Mouse (Mus musculus) v-Abl transformed pro-B cells (cell line): ENCODE results near the gene Tnik.

Experiments
- in situ Hi-C, 2 experiments: fragments of 400-800 bp; cut with MboI; formaldehyde crosslinking; loops; one replicate each; pipeline ENCODE4 v1.15.1; 2025; ENCODE audit not compliant: unreplicated experiment in 2 of 2

Tnik gene

DNA sequence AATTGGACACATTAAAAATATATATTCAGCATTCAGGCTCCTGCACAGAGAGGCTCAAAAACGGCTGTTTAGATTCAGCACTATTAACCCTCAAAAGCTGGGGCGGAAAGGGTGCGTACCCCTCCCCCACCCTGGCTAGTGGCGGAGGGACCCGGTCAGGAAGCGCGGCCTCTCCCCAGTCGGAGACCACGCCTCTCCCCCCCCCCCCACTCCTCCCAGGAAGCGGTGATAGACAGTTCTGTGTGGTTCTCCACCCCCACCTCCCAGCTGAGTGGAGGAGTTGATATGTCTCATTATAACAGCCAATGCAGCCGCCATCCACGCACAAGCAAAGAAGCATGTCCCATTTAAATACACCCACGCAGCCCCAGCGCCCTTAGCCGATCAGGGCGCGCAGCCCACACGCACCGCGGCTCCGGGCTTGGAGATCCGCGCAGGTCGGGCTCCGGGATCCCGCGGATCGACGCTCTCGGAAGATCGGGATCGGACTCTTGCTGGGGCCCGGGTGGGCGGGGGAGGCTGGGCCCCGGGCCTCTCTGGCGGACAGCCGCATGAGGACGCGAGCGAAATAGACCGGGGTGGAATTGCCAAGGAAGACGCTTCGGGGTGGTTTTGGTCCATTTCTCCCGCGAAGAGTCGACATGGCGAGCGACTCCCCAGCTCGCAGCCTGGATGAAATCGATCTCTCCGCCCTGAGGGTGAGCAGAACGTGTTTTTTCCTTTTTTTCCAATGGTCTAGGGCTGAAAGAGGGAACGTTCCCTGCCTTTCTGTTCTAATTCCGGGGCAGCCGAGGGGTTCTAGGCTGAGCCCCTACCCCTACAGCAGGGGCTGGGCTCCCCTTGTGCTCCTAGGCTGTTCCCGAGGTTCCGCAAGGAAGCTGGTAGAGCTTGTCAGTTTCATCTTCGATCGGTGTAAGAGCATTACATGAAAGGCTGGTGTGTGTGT is at the start of gene Tnik:
Tnik (plus strand) TSS at position 213 of the 946 bp plus-strand sequence.
- in situ Hi-C loops: no loop called here

DNA sequence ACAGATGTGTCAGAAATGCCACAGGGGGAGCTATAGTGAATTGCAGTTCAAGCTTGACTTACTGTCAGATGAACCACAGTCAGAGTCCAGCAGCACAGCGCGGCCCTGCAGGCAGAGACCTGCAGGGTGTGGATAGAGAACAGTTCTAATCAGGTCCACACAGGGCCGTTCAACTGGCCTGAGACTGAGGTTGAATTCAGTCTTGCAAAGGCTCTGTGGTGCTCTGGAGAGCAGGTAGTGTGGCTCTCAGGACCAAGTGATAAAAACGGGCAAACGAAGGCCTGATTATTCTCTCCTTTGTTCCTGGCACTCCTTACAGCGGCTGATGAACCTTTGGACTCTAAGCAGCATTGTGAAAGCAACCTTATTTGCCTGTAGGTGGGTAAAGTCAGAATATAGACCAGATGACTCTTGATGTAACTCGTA is 48.1 kb upstream of the Tnik start:
- in situ Hi-C loops: no loop called here

DNA sequence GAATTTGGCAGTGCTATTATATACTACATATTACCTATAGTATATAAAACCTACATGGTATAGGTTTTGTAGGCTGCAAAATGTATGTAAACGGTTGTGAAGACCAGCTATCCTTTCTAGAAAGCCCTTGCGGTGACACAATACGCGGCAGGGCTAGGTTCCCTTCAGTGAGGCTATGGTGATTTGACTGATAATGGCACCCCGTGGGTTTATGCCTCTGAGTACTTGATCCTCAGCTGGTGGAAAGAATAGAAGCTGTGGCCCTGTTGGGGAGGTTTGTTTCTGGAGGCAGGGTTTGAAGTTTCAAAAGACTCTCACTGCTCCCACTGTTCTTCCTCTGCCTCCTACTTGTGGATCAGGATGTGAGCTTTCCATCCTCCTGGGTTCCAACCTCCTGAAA is 46.0 kb upstream of the Tnik start:
- in situ Hi-C loops: no loop called here

DNA sequence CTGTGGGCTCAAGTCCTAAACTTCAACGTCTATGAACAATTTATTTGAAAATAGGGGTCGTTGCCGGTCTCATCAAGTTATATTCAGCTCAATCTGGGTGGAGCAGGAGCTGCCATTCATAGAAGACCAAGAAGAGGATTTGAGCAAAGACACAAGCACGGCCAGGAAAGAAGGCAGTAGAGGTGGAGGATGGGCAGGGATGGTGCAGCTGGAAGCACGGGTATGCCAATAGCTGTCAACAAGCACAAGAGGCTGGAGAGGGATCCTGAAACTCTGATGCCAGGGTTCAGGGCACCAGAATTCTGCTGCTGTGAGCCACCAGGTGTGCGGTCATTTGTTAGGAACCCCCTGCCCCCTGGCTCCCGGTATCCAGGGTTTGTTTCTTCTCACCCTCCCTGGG is 43.5 kb upstream of the Tnik start:
- in situ Hi-C loops: no loop called here

DNA sequence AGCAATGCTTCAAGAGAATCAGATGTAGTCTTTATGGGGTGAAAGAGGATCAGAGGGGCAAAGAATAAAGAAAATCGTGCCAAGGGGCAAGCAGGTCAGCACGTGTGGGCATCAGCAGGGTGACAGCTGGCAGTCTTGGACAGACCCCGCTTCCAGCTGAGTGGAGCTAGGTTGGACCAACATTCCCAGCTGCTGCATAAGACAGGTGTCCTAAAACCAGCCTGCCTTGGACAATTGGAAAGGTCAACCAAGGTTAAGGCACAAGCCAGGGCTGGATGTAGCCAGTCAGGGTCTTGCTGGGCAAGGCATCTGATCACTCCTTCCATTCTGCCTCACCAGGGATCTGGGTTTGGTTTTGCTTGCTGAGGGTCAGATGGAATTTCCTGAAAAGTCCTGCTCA is 43.0 kb upstream of the Tnik start:
- in situ Hi-C loops: no loop called here

DNA sequence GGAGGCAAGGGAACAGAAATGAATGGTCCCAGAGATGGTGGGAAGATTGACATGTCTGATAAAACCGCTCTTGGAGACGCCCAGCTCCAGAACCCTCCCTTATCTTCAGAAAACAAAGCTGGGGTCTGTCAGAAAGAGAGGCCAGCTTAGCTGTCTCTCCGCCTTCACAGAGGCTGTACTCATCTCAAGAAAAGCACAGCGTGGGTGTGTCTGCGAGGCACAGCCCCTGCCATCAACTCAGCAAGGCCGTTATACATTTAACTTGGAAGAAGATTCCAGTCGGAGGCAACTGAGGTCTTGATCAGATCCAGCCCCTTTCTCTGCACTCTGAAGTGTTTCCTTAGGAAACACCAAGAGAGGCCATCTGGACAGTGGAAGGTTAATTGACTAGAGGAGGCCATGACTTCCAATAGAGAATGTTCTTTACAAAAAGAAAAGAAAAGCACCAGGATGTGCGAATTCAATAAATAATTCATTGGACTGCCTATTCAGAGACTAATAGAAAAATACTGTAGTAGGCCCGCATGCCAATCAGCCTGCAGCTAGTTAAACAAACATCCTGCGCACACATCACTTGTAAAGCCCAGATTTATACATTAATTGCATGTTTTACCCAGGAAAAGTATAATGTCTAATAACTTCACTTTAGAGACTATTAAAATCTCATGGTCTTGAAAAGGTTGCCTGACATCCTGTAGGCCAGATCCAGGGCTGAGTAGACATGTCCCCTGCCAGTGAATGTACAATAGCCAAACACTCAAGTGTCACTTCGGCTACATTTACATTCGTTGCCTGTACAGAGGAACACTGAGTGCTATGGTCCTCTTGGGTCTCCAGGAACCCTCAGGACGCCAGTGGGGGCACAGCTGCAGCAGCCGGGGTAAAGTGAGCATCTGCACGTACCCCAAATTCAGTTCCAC is 38.3 kb upstream of the Tnik start:
- in situ Hi-C loops: no loop called here

DNA sequence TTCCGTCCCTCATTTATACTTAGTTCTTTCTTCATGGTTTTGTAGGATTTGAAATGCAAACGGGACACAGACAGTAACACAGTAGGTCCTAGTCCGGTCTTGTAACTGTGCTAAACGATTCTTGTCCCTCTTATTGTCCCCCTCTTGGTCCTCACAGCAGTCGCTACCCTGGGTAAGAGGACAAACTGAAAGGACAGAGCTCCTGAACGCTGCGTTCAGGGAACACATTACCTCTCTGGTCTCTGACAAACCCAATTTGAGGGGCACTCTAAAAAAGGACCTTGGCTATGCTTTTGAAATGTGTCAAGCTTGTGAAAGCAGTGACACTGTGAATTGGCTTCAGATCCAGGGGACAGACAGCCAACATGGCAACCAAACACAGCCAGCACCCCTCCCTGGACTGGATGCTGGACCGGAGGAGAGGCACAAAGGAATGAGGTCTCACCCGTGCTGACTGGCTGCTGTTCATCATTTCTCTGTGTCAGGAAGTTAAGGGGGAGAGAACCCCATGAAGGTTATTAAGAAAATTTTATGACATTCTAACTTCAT is 37.6 kb upstream of the Tnik start:
- in situ Hi-C loops: no loop called here

DNA sequence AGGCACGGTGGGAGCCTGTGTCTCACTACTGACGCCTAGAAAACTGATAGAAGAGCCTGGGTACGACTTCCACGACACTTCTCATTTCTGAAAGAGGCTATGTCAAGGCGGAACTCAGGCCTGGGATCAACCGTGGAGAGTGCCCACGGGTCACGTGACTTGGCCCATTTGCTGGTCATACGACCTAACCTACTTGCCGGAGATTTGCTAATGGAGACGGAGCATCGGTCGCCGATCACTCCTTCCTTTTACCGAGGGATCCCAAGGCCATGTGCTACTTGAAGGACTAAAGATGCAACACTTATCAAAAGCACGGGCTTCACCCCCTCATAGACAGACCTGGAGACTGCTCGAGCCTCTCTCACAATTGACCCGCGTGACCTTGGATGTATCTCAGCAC is 36.8 kb upstream of the Tnik start:
- in situ Hi-C loops: no loop called here

DNA sequence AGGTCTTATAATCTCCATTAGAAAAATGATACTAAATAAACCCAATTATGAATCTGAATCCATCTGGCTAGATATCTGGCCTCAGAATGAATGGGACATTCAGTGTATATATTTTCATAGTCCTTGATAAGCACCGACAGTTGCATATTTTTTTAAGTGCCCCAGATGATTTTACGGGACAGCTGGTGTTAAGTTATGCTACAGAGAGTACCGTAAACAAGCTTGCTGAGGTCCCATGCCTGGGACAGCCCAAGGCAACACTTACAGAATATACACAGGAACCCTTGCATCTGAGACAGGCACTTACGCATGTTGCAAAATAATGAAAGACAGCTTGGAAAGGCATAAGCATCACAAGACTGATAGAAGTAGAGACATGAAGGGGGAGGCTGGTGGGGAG is 34.1 kb upstream of the Tnik start:
- in situ Hi-C loops: no loop called here

DNA sequence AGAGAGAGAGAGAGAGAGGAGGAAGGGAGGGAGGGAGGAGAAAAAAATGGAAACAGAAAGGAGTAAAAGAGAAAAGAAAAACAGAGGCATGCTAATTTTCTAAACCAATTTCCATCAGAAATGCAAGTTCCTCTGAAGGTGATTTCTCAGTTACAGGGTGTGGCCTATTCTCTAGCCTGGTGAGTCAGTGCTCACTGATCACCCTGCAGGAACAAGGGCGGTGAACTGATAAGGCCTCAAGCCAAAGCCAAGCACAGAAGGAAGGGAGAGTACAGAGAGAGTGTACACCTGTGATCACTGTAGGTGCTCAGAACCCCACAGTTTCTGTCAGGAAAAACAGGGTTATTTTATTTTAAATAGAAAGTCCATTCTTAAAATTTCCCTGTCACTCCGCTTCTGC is 33.5 kb upstream of the Tnik start:
- in situ Hi-C loops: no loop called here

DNA sequence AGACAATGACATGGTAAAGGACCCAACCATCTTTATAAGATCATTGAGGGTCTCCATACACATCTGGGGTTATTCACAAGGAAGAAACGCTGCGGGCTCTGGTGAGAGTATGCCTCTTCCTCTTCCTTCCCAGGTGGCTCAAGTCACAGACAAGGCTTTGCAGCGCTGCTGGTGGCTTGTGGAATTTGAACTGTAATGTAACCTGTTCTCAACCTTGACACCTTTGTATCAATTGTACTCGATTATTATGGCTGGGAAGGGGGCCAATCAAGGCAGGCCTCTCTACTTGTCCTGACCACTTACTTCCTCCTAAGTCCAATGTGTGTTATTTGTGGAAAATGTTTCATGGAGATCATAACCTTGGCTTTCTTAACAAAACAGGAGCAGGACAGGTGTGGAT is 30.1 kb upstream of the Tnik start:
- in situ Hi-C loops: no loop called here

DNA sequence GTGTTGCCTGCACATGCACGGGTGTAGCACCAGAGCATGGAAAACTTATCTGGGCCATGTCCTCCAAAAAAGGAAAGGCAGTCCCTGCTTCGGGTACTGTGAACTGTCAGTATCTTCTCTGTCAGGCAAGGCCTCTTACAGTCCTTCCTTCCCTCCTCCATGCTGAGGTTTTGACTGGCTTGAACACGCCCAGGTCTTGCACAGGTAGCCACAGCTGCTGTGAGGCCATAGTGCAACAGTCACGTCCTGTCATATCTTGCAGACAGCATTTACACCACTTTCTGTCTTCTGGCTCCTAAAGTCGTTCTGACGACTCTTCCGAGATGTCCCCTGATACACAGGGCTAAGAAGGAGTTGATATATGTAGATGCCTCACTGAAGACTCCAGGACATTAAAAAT is 28.8 kb upstream of the Tnik start:
- in situ Hi-C loops: no loop called here

DNA sequence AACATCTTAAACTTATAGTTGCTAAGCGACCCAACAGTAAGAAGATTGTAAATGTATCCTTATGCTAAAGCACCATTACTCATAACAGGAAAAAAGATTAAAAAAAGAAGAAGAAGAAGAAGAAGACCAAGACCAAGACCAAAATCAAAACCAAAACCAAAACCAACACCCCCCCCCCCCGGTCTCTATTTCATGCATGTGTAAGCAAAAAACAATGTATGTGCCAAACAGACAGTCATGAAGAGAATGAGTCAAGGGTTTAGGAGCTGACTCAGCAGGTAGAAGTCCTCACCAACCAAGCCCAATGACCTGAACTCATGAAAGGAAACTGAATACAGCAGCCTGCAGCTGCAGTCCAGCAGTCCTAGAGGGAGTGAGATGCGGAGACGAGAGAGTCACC is 26.3 kb upstream of the Tnik start:
- in situ Hi-C loops: no loop called here

DNA sequence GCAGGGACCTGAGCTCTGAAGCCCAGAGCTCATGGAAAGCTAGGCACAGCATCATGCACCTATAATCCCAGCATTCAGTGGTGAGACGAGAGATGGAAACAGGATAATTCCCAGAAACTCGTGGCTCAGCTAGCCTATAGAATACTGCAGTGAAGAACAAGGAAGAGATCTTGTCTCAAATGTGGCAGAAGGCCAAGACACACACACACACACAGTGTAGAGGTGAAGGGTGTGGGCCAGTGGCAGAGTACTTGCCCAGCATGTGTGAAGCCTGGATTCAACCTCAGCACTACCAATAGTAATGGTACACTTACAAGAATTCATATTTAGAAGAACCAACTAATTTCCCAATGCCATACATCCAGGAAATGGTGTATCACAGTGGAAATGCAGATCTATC is 24.9 kb upstream of the Tnik start:
- in situ Hi-C loops: no loop called here

DNA sequence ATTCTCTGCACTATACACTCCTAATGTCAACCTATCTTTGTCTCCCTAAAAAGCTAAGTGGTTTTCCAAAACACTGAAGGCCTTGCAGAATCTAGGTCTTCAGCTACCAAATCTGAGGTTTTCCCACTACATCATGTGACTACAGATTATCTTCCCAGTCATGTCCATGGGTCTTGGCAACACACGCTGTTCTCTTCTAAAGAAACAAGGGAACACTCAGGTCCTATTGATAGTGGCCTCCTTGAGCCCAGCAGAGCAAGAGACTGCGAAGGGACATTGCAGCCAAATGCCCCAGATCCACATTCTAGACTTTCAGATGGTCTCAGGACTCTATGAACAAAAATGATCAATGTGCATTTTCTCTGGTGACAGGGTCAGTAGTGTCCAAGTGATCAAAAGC is 20.5 kb upstream of the Tnik start:
- in situ Hi-C loops: no loop called here

DNA sequence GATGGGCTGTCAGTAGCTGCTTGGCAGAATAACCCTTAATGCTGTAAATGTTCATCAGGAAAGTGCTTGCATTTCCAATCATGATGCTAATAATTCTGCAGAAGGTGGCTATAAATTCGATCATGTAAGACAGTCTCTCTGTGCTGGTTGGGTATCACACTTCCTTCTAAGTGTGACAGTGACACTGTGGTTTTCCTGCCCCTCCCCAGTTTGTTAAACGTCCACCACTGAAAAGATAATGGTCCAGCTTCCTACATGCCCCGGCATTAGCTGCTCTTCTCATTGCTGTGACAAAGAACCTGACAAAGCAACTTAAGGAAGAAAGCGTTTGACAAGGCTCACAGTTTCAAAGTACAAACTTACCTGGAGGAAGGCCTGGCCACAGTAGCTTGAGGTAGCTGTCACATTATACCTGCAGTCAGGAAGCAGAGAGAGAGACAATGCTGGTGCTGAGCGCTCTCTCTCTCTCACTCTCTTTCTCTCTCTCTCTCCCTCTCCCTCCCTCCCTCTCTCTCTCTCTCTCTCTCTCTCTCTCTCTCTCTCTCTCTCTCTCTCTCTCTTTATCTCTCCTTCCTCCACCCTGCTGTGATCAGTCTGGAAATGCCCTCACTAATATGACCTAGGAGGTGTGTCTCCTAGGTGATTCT is 18.6 kb upstream of the Tnik start:
- in situ Hi-C loops: no loop called here

DNA sequence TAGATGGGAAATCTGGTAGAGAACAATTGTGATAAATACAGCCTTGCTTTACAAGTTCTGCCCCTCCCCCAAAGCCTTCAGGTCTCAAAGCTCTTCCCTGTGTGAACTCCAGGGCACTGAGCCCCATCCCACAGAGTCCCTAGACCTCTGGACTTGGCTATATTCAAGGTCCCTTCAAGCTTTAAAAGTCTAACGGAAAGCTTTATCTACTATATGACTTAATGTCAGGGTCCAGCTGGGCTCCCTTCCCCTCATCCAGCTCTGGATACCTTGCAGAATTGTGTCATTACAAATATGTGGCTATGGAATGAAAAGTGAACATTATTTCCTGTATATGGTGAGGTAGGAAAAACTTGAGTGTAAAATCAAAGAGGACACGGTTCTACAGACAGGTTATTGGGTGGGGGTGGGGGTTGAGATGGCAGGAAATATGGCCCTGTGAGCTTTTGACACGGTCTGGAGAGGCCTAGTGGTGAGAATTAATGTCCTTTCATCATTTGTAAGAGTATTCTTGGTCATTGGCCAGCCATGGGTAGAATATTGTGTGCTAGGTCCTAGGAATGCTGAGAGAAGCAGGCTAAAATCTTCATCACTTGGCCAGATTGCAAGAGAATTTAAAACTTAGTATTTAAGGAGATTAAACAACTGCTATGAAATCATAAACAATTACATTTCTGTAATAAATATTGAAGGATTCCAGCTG is 14.6 kb upstream of the Tnik start:
- in situ Hi-C loops: no loop called here

DNA sequence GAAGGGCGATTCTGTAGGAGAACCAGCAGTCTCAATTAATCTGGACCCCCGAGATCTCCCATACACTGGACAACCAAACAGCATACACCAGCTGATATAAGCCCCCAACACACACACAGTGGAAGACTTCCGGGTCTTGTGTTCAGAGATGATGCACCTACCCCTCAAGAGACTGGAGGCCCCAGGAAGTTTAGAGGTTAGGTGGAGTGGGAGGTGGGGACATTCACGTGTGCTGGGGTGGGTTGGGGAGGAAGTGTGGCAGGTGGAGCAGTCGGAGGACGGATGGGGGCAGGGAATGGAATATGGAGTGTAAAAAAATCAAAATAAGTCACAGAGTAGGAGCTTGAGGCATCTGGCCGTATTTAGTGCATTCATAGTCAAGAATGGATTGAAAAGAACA is 7.3 kb upstream of the Tnik start:
- in situ Hi-C loops: no loop called here

DNA sequence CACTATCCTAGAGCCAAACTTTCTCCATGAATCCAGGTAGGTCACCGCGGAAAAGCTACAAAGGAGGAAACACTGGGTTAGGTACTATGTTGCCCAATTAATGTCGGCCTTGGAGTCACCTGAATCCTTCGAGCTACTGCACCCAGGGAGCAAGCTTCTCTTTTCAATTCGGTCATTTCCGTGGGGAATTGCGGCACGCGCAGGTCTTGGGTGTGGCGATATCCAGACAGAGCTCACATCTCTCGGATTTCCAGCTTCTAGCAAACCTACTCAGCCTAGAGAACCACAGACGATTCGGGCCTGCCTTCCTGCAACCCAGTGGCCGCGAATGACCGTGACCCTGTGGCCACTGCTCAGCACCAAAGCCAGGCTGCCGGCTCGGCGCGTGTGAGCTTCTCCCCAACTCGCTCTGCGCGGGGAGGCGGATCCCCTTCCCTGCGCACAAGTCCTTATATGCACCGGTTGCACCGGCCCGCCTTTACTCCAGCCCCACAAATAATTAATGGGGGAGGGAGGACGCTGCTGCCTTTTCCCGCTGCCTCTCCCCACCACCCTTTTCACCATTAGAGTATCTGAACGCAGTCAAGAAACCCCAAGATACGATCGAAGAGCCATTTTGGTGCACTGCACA is 528 bp upstream of the Tnik start:
- in situ Hi-C loops: no loop called here
